Mouse (Mus musculus): ENCODE measurements at regions not wholly inside any gene's neighbourhood (a gene's known extent, or its start where the extent isn't known, plus 50 kb on each side); places are given as distances from the start of the nearest gene placed in this dataset.

GRCm38 (mm10) chr3:78676806-78677205 lies 609.5 kb downstream of the Rapgef2 start:
- no peak for TF ChIP-seq CTCF (IDR thresholded peaks at IDR 0.05; ENCODE audit: low read depth)
- no peak for TF ChIP-seq EP300 (IDR thresholded peaks at IDR 0.05; ENCODE audit: low read depth)
